Mouse (Mus musculus) megakaryocyte progenitor cell, adult 5-6 weeks (primary cell): Measurements from ENCODE around the gene Asic1. TPM values are rescaled to one million over a fixed set of nuclear protein-coding genes. Genes with fewer than 3 reads are reported as not detected.
A peak's percentile ranks its signal among the peaks of the same experiment; 100 is the strongest.

Source experiments
- ATAC-seq: replicated peaks from 2 replicates; pipeline ENCODE4 v1.8.0; 2016; ENCODE audit warnings: mild to moderate bottlenecking, moderate TSS enrichment, inconsistent platforms; ENCODE audit not compliant: poor library complexity
- total RNA-seq, 2 experiments: library from RNA; stranded (forward) in 1 of 2; stranded (reverse) in 1 of 2; fragments of 157-497, 149-512 nt in 1 of 2; fragments of 200-1000 nt in 1 of 2; gene quantifications; 2 replicates each; pipeline versions ENCODE4 v1.2.3 to v1.2.4; 2015 to 2017

Gene Asic1
- total RNA-seq, 2 experiments from 2014 or later: not detected

- no peak for ATAC-seq
Observed at GRCm38 (mm10) chr15:99663964-99664599, 6.1 kb upstream of the Asic1 start.

DNA sequence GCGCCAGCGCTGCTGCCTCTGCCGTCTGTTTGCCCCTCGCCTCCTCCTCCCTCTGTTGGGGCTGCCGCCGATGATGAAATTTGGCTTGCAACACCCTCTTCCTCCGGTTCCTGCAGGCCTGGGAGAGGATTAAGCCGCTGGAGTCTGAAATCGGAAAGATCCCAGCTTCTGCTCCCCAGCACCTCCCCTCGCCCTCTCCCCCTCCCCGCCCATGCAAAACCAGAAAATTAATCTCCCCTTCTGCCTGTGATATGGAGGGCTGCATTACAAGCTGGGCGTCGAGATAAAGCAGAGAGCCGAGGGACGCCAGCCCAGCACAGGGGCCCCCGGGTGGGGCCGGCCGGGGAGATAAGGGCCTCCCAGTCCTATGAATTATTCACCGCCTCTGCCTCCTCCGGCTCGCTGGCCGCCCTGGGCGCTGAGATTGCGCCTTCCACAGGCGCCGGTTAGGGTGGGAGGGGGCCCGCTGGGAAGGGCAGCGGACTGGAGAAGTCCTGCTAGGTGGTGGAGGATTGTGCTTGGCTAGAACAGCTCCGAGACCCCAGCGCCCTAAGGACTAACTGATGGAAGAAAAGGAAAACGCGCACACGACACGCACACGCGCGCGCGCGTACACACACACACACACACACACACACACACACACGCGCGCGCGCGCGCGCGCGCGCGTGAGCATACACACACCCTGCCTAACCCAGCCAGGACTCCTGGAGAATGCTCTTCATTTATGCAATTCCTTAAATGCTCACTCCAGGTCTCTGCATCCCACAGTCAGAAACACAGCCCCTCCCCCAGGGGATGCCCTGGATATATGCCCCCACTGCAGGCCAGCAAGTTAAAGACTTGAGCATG lies 5.3 kb upstream of the Asic1 start:
- ATAC-seq: peak; percentile 82

GRCm38 (mm10) chr15:99667544-99667943 lies 2.6 kb upstream of the Asic1 start:
- no peak for ATAC-seq

DNA sequence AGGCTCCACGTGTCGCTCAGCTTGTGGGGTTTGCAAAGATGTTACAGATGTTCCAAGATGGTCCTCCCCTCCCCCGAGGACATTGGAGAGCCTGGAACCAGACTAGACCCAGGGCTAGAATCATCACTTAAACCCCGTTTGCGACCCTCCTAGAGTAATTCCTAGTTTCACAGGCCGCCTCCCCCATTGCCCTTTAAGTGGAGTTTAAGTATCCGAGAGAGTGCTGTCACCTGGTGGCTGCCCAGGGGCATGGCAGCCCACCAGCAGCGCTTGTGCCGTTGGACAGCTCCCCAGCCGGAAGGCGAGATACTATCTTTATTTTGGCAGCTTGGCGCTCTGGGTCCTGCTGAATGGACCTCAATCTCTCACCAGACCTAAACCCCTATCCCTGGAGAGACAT lies 1.3 kb upstream of the Asic1 start:
- peak; percentile 66 for ATAC-seq

DNA sequence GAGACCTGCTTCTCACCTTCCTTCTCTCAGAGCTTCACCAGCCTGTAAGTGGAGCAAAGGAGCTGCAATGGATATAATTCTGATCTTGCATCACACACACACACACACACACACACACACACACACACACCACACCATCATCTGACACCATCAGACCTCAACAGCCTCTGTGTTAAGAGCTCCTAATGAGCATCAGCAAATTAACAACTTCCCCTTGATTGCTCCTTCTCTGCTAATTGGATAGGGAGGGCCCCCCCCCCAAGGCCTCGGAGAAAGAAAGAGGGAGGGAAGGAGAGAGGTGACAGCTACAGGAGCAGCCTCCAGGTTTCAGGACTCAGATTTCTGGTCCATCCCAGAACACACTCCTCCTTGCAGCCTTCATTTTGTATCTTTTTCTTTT lies 776 bp upstream of the Asic1 start:
- no peak for ATAC-seq

GRCm38 (mm10) chr15:99670964-99671670 lies 949 bp downstream of the Asic1 start:
- ATAC-seq: no peak

GRCm38 (mm10) chr15:99671783-99672182 lies 1.6 kb downstream of the Asic1 start:
- no peak for ATAC-seq

- ATAC-seq: no peak
Observed at GRCm38 (mm10) chr15:99674866-99675265, 4.7 kb downstream of the Asic1 start.

DNA sequence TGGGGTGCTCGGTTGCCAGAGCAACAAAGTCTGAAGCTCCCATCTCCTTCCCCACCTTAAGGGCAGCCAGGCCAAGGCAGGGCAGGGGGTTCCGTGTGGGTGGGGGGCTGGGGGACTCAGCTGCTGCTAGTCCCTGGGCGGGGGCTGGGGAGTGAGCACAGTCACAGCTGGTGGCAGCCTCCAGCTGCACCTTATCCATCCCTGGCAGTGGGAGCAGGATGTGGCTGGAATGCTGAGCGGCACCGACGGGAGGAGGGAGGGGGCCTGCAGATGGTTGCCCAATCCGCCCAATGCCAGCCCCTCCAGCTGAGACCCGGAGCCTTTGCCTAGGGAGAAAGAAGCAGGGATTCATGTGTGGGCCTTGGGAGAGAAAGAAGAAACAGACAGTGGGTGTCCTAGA lies 6.9 kb downstream of the Asic1 start:
- ATAC-seq: no peak

GRCm38 (mm10) chr15:99678063-99678800 lies 8.1 kb downstream of the Asic1 start:
- ATAC-seq: 0 out of 2 replicates have a peak, but pooled peaks have one; percentile 26

- no peak for ATAC-seq
Observed at GRCm38 (mm10) chr15:99679008-99679407, 8.8 kb downstream of the Asic1 start.

DNA sequence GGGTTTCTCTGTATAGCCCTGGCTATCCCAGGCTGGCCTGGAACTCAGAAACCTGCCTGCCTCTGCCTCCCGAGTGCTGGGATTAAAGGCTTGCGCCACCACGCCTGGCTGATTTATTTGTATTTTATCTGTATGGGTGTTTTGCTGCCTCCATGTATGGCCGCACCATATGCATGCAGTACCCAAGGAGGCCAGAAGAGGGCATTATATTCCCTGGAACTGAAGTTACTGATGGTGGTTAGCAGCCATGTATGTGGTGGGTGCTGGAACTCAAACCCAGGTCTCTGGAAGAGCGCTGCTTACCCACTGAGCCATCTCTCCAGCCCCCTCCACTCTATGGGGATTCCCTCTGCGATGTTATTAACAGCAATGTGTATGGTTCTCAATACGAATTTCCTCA lies 12.7 kb downstream of the Asic1 start:
- peak; percentile 44 for ATAC-seq

DNA sequence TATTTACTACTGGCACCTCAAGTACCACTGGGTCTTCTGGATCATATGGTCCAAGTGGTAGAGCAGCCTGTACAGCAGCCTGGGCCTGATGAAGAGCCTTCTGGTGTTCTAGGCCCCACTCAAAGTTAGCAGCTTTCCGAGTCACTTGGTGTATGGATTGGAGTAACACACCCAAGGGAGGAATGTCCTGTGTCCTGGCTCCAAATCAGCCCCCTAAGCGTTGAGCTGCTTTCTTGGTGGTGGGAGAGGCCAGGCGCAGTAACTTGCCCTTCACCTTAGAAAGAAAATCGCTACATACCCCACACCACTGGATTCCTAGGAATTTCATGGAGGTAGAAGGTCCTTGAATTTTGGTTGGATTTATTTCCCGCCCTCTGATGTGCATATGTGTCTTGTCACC lies 14.0 kb downstream of the Asic1 start:
- ATAC-seq: no peak

GRCm38 (mm10) chr15:99688712-99689111 lies 18.5 kb downstream of the Asic1 start:
- ATAC-seq: peak; percentile 85

GRCm38 (mm10) chr15:99690924-99691323 lies 20.8 kb downstream of the Asic1 start:
- no peak for ATAC-seq

GRCm38 (mm10) chr15:99691976-99692375 lies 21.8 kb downstream of the Asic1 start:
- ATAC-seq: no peak

GRCm38 (mm10) chr15:99697309-99697708 lies 27.1 kb downstream of the Asic1 start:
- ATAC-seq: no peak

DNA sequence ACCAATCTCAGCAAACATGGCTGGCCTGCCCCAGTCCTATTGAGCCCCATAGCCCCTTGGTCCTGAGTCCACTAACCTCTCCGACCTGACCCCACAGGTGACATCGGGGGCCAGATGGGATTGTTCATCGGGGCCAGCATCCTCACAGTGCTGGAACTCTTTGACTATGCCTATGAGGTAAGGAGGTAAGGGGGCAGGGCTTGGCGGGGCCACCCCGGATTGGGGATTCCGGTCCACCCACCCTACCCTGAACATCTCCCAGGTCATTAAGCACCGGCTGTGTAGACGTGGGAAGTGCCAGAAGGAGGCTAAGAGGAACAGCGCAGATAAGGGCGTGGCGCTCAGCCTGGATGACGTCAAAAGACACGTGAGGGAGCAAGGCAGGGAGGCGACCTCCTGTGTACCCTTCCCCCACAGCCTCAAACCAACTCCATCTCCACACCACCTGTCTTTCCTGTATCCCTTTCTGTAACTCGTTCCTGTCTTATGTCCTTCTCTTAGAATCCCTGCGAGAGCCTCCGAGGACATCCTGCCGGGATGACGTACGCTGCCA lies 28.4 kb downstream of the Asic1 start:
- no peak for ATAC-seq

DNA sequence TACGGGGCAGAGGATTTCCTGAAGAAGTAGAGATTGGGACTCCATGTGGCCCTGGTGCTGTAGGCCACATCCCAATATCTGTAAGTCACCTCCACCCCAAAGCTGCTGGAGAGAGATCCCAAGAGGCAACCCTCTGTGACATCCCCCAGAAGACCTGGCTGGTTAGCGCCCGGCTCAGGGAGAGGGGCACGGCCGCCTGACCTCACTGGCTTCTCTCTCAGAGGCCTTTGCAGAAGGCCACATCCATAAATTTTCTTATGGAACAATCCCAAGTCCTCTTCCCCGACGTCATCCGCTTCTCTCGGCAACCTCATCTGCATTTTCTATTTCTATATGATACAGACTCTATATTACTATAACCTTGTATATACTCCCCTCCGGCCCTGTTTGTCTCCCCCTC lies 29.5 kb downstream of the Asic1 start:
- no peak for ATAC-seq

GRCm38 (mm10) chr15:99700219-99701106 lies 30.3 kb downstream of the Asic1 start:
- ATAC-seq: no peak
